Mouse (Mus musculus) left cerebral cortex, adult 9 months (tissue): ENCODE measurements around the gene Lss.
A peak's percentile ranks its signal among the peaks of the same experiment; 100 is the strongest.

Experiments used
- DNase-seq, 2 experiments: peaks; one replicate each; pipeline ENCODE4 v3.0.0; 2022; ENCODE audit warnings: low spot score in 2 of 2

The Lss gene

DNA sequence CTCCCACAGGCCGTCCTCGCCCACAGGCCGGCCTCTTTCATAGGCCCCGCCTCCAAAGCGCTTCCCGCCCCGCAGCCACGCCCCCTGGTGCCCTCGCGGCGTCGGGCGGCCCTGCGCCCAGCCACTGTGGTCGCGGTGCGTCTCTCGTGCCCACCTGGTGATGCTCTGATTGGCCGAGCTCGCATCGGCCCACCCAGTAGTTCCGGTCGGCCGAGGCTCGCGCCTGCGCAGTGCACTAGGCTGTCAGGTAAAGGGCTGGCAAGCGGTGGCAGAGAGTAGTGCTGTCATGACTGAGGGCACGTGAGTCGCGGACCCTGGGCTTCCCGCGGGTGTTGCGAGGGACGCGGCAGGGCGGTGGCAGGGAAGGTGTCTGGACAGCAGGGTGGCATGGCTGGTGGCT is at the start of gene Lss:
TSS of gene Lss (plus strand) at position 214 of the 400 bp plus-strand sequence.
- DNase-seq = peak; percentile 95 to 97

DNA sequence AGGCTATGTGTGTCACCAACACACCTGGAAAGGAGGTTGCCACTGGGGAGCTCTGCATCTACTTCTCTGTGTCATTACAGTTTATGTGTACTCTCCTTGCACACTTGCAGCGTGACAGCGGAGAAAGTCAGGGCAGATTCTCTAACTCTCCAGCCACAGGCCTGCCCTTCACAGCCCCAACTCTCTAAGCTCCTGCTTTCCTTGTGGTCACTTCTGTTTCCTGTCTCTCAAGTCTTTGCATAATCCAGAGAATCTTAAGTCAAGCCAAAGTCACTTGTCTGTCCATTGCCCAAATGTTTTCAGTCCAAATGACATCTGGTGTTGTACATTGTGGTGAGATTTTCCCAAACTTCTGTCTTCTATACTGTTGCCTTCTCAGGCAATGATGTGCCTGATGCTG is 45.1 kb upstream of the Lss start:
- DNase-seq = no peak

DNA sequence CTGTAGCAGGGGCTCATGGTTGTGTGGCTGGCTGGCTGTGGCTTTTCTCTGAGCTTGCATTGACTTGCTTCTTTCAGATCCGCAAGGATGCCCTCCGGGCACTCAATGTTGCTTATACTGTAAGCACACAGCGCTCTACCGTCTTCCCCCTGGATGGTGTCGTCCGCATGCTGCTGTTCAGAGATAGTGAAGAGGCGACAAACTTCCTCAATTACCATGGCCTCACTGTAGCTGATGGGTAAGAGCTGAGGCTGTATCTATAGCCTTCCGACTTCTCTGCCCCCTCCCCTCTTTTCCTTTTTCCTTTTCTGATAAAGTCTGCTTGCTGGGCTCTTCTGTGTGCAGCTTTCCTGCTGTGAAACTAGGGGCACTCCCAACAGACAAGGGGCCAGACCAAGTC is 43.1 kb upstream of the Lss start:
- DNase-seq = no peak

DNA sequence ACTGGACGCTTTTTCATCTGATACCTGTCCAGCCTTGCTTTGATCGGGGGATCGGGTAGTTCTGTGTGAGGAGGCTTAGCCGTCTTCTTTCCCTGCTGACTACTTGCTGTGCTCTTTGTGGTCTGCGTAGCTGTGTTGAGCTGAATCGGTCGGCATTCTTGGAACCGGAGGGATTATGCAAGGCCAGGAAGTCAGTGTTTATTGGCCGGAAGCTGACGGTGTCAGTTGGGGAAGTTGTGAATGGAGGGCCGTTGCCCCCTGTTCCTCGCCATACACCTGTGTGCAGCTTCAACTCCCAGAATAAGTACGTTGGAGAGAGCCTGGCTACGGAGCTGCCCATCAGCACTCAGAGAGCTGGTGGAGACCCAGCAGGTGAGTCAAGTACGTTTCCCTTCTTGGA is 42.2 kb upstream of the Lss start:
- no peak for DNase-seq

DNA sequence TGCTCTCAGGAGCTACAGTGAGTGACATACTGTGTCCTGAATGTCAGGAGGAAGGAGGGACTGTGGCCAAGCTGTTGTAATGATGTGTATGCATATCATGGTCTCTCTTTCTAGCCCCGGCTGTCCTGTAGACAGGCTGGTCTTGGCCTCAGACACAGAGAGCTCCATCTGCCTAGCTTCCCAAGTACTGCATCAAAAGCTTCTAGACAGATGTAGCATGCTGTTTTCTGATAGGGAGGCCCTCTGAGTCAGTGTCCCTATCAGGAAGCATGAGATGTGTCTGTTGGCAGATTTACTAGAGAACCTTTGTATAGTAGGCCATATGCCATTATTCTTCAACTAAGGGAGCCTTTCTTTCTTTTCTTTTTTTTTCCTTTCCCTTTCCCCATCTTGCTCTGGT is 37.9 kb upstream of the Lss start:
- no peak for DNase-seq

DNA sequence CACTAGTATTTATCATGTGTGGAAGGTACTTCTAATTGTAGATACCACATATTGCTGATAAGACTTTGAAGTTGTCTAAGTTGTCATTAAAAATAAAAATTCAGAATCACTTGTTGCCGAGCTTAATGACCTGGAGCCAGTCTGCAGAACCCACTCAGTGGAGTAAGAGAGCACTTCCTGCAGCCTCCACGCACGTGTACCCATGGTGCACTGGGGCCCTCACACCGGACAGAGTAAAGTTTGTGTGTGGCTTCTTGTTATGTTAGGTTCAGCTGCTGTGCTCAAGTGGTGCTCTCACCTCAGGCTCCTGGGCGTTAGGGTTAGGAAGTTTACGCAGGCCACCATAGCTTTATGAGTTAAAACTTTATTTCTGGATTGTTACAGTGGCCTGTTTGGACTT is 35.9 kb upstream of the Lss start:
- no peak for DNase-seq

DNA sequence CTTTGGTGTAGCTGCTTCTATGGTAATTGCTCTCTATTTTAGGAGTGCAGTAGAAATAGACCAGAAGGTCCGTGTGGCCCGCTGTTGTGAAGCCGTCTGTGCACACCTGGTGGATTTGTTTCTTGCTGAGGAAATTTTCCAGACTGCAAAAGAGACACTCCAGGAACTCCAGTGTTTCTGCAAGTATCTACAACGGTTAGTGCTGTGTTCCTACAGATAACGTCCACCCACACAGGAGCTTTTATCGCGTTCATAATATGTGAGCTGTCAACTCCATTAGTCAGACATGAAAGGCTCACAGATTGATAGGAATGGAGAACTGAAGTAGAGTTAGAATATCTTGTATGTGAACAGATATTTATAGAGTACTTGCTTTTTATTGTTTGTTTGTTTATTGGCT is 35.0 kb upstream of the Lss start:
- peak in 1 of 2 experiments; percentile 31 for DNase-seq

DNA sequence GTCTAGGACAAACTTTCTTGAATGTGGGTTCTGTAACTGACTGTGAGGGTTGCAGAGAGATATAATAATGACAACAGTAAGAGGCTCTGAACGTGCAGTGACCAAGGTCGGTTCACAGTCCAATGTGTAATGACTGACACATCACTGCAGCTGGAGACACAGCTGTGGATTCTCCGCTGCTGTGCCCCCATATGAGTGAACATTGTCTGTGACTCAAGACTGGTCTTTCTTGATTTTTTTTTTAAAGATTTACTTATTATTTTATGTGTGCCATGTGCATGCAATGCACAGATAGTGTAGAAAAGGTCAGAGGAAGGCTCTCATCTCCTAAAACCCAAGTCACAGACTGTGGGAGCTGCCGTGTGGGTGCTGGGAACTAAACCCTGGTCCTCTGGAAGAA is 33.9 kb upstream of the Lss start:
- no peak for DNase-seq

DNA sequence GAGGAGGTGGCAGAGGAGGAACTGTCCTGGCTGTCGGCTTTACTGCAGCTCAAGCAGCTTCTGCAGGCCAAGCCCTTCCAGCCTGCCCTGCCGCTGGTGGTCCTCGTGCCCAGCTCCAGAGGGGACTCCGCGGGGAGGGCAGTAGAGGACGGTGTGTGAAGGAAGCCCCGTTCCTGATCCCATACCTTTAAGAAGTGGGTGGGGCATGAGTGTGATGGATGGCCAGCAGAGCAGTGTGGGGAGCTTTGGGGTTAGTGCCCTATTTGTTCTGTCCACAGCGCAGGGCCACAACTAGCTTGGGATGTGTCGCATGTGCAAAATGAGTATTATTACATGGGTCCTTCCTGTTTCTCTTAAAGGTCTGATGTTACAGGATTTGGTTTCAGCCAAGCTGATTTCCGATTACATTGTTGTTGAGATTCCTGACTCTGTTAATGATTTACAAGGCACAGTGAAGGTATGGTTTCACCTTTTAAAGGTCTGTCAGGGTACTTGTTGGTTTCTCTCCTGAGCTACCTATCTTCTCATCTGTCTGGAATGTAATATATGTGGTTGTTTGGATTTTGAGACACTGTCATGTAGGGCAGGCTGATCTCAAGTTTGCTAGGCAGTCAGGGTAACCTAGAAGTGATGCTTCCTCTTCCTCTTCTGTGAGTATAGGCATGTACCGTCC is 27.0 kb upstream of the Lss start:
- DNase-seq = no peak

DNA sequence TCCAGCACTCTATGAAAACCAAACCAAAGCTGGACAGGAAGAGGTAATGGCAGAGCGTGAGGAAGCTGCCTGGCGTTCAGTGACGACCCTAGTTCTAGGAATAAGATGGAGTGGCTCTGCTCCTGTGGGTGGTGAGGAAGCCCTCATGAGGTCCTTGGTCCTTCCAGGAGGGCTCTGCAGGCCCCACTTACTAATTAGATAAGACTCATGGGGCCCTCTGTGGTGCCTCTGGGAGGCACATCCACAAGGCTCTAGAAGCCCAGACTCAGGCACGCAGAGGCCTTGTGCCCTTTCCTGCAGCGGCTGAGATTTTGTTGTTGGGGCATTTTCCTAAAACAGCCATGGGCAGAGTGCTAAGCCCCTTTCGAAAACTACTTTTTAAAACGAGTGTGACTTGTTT is 25.5 kb upstream of the Lss start:
- DNase-seq = no peak

DNA sequence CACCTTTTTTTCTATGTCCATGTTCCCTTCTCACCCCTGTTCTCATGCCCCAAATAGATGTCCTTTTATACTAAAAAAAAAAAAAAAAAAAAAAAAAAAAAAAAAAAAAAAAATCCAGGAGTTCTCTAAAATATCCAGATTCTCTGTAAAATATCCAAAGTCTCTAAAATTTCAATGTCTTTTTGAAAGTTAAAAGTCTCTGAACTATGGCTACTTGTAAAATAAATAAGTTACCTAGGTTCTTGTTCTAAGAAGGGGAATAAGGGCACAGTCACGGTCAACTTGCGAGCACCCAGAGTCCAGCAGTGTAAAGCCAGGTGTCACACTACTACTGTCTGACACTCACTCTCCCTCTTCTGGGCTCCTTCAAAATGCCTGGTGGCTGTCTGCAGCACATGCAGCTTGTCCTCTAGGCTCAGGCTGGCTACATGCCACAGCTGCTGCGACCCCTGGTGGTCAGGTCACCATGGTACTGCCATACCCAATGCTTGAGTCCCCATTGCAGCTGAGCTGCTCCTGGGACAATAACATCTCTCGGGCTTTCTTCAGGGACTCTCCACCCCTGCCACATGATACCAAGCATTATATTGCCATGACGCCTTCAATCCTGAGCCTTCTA is 18.3 kb upstream of the Lss start:
- peak in 1 of 2 experiments; percentile 20 for DNase-seq

DNA sequence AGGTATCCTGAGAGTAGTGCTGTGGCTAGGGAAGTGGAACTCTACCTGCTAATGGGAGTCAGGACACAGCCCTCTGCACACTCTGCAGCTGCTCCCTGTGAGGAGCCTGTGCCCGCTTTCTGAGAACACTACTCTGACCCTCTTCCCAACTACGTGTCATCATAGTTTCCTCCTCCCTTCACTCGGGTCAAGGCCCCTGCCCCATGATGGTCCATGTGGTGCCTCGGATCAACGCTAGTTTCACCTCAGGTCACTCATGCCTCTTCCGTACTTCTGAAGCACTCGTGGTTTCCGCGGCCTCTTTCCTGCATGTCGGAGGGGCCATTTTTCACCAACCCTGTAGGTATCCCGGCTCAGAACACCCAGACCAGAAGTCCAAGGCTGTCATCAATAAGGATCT is 466 bp upstream of the Lss start:
- no peak for DNase-seq

DNA sequence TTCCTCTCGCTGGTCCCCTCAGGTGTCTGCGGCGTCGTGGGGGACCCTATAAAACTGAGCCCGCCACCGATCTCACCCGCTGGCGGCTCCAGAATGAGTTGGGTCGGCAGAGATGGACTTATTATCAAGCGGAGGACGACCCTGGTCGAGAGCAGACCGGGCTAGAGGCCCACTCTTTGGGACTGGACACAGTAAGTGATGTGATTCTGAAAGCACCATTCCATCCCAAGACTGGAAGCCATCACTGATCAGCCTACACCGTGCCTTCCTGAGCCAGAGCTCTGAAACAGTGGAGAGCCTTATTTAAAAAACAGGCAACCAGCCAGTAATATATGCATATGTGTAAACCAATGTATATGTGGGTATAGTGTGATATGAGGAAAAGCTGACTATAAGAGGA is 440 bp downstream of the Lss start:
- DNase-seq = no peak

DNA sequence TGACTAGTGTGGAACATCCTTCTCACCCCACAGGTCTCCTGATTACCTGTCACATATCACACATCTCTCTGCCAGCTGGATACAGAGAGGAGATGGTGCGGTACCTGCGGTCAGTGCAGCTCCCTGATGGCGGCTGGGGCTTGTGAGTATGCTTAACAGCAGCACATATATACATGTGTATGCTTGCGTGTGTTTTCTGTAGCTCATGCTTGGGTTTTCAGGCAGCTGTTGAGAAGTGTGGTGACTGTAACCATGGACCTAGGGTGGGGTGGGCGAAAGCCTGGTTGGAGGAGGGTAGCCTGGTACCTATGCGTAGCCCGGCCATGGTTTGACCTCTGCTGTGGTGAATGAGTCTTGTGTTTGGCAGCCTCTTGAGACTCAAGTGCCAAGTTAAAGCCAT is 4.1 kb downstream of the Lss start:
- no peak for DNase-seq

DNA sequence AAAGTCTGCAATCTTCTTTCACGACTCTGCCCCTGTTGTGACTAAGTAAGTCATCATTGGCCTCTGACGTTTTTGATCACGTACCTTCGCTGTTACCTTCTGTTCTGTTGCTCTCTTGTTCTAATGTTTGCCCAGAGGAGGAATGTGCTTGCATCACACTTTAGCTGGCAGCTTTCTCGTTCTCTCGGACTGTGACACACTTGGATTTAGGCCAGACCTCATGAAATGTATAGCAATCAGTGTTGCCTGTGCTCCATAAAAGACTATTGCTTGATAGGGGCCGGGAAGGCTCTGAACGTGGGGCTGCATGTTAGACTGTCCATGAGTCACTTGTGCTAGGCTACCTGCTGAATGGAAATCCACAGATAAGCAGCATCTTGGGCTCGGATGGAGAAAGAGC is 6.2 kb downstream of the Lss start:
- no peak for DNase-seq

DNA sequence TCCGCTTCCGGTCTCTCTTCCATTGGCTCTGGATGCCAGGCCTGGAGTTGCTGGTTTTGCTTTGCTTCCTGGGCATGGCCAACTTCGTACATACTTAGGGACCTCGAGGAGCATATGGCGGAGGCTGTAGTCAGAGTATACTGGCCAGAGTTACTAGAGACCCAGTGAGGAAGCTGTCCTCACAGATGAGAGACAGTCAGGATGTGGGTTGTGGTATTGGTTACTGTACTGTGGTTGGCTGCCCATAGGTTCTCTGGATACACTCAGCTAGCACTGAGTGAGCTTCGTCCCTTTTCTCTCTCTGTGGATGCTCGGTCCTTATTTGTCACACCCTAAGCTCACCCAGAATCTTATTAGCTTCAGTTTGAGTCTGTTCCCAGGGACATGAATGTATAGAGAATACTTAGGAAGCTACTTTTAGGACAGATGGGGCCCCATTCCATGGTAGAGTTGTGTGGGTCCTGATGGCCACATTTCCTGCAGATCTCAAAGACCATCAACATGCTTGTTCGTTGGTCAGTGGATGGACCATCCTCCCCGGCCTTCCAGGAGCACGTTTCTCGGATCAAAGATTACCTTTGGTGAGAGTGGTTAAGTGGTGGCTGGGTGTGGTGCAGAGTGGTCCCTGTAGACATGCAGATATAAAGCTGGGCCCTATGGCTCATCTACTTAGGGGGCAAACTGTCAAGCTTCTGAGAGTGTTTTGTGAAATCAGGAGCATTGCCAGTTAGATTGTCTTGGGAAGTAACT is 10.1 kb downstream of the Lss start:
- no peak for DNase-seq

DNA sequence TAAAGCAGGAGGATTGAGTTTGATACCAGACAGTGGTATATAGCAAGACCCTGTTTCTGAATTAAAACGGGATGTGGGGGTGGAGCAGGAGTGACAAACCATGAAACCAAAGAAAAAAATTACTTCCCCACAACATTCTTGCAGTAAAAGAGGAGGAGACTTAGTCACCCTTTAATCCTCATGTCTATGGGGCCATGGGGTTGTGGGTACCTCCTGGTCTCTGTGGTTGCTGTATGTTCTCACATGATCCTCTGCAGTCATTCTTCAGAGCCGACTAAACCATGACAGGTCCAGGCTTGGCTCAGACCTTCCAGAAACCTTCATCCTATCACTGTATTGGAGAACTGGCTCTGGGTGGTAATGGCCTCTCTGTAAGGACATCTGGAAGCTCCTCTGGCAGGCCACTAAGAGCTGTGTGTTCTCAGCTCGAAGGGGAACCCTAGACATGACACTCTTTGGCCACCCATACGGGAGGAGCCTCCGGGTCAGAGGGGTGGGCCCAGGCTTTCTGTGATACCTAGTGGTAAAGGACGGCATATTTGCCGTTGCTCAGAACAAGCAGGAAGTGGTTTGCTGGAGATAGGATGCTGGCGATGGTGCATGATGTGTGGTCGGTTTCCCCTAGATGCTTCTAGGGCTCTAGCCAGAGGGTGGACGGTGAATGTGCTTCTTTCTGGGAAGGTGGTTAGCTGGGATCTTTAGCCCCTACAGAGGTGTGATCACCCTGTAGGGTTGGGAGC is 11.4 kb downstream of the Lss start:
- DNase-seq = no peak

DNA sequence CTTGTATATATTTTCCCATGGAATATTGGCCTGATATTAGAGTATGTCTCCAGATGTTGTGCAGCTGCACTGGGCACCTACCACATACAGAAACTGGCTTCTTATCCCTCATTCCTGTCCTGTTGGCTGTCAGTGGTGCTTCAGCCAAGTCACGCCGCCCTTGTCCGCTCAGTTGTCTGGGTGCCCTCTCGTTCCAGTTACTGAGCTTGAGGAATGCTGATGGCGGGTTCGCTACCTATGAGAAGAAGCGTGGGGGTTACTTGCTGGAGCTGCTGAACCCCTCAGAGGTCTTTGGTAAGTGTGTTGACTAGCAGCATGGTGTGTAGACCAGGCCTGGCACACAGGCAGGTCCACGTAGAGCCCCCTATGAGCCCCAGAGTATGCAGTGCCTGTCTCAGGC is 15.2 kb downstream of the Lss start:
- no peak for DNase-seq

DNA sequence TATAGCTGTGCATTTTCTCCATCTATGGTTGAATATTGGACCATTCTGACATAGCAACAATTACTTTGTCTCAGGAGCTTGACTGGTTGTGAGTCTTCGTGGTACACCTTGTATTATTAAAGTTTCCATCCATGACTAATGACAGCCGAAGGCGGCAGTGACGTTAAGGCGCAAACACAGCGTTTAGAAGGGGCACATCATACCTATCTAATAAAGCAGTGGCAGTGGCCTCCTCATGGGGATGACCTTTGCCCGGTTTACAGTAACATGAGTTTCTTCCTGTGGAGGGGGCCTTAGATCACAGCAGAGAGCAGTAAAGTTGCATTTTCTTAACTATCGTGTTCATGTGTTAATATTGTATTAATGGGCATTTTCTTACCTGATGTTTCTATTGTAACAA is 16.8 kb downstream of the Lss start:
- DNase-seq = no peak

DNA sequence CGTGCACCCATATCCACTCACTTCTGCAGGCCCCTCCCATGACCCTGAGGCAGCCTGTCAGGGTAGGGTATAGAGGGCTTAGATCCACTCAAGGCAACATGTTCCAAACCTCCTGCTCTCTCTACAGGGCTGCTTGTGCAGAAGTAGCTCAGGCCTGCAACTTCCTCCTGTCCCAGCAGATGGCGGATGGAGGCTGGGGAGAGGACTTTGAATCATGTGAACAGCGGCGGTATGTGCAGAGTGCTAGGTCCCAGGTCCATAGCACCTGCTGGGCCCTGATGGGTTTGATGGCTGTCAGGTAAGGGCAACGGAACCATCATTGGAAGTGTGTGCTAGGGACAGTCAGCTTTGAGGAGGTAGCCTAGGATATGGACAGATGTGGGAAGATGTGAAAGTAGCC is 19.1 kb downstream of the Lss start:
- DNase-seq = no peak

DNA sequence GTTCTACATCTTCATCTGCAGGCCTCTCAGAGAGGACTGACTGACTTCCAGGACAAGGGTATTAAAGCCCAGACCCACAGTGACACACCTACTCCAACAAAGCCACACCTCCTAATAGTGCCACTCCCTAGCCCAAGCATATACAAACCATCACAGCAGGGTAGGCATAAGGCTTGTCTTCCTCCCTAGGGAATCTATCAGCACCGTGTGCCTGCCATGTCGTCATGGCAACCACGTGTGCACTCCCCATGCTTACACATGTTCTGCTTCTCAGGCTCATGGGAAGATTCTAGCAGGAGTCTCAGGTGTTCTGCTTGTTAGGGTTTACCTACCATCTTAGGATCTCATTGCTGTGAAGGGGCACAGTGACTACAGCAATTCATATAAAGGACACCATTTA is 20.2 kb downstream of the Lss start:
- DNase-seq = no peak

DNA sequence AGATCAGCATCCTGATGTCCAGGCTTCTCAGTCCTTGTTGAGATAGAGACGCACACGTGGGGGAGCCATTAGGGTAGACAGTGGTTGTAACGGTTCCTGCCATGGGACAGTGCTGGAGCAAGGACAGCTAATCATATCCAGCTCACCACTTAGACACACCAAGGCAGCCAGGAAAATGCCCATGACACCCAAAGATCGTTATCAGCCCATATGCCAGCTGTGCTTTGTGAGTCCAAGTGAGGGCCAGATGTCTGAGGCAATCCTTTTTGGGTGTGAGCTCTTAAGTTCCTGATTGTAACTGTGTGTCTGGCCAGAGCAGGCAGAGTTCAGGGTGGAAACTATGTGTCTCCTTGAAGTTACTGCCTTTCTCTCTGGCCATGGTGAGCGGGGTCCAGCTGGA is 22.7 kb downstream of the Lss start:
- no peak for DNase-seq

DNA sequence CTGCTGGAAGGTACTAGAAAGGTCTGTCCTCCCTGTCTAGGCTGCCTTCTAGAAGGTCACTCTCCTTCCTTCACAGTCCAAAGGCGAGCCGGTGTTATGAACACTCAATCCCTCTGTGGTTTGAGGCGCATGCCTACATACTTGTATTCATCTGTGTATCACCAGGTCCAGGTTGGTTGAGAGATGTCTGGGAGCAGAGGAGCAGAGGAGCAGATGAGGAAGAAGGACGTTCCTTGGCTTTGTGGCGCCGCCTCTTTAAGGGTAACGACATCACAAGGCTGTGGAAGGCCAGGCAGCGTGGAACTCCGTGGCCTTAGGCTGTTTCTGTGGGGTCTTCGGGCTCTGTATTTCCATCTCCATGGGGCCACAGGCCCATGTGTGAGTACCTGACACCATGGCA is 30.6 kb downstream of the Lss start, which contains the start of gene Spatc1l:
TSS of gene Spatc1l (plus strand) at position 301 of the 400 bp plus-strand sequence.
- DNase-seq = no peak
